ENCODE assay signal across 7 mouse cellular contexts in the genomic region with DNA sequence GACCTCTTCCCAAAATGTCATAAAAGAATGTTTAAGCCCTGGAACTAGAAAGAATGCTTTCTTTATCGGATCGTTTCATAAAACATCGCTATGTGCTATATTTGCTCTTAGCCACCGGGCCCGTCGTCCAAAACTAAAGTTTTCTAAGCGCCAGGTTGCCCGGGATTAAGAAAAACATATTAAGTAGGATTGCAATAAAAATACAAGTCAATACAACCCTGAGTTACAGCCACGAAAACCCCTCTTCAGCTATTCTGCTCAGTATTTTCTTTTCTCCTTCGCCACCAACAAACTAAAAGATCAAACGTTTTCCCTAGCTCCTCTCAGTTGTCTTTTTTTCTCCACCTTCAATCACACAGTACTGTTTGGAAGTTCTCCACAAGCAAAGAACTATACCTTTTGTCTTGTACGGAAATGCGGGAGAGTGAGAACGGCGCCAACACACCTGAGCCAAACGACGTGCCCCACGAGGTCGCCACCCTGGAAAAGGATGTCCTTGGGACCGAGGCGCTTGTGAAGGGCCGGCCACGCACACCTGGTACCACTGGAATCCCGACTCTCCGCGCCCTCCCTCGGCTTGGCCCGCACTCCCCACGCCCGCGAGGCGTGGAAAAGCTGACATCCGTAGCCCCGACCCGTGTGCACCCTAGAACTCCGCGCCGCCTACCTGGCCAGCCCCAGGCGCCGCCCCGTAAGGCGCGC. TPM values are rescaled to one million over a fixed set of nuclear protein-coding genes. Genes with fewer than 3 reads are reported as not detected.
A peak's percentile ranks its signal among the peaks of the same experiment; 100 is the strongest.
DNase-seq lines count a peak whose midpoint lies in the region; ATAC-seq lines count a peak whose summit lies in the region.

No protein-coding gene starts in this region.

- DNase-seq in ES-CJ7 (ENCODE audit: low read depth, low spot score) = peak; percentile 44
- DNase-seq in ZHBTc4 (ENCODE audit: low read depth, low spot score) = peak; percentile 51
- DNase-seq in limb, embryonic 10.5 days (ENCODE audit: low spot score) = no peak
- DNase-seq in midbrain, embryonic 14.5 days = peak; percentile 21
- no peak for DNase-seq in left cerebral cortex, adult 8-10 months (ENCODE audit: low spot score in 2 of 2)
- no peak for DNase-seq in layer of hippocampus, adult 9-11 months

- H3K27me3 ChIP-seq in heart, embryonic 16.5 days (ENCODE audit: control insufficient read depth, insufficient read depth, low read length) = peaks cover 34% of the 10 kb centered on the region
- H3K27me3 ChIP-seq in limb, embryonic 10.5 days (ENCODE audit: low read depth, poor library complexity, severe bottlenecking) = peaks cover 97% of the 10 kb centered on the region
- peaks cover 71% of the 10 kb centered on the region for H3K27me3 ChIP-seq in midbrain, embryonic 14.5 days (ENCODE audit: control insufficient read depth, insufficient read depth, low read length)

- H3K36me3 ChIP-seq in heart, embryonic 16.5 days (ENCODE audit: control insufficient read depth, insufficient read depth) = no peaks in the 10 kb centered on the region
- no peaks in the 10 kb centered on the region for H3K36me3 ChIP-seq in limb, embryonic 10.5 days
- no peaks in the 10 kb centered on the region for H3K36me3 ChIP-seq in midbrain, embryonic 14.5 days (ENCODE audit: control insufficient read depth, insufficient read depth, low read length)

- H3K4me3 ChIP-seq in heart, embryonic 16.5 days (ENCODE audit: low read length) = peak overlapping the region; percentile 70
- peak overlapping the region; percentile 73 for H3K4me3 ChIP-seq in limb, embryonic 10.5 days
- H3K4me3 ChIP-seq in midbrain, embryonic 14.5 days (replicated peaks; ENCODE audit: low read depth, low read length) = peak overlapping the region; percentile 52

- H3K27ac ChIP-seq in heart, embryonic 16.5 days (ENCODE audit: low read length) = no peak overlapping the region
- H3K27ac ChIP-seq in limb, embryonic 10.5 days = peak overlapping the region; percentile 79
- no peak overlapping the region for H3K27ac ChIP-seq in midbrain, embryonic 14.5 days (replicated peaks; ENCODE audit: low read depth, low read length)

- peak overlapping the region; percentile 82 for H3K4me2 ChIP-seq in heart, embryonic 16.5 days (ENCODE audit: low read depth, low read length)
- H3K4me2 ChIP-seq in midbrain, embryonic 14.5 days (ENCODE audit: low read length) = peak overlapping the region; percentile 97

- WGBS in heart, embryonic 16.5 days = 2% methylated on average over 43 of the region's 43 CpGs
- under 1% methylated on average over 43 of the region's 43 CpGs for WGBS in limb, embryonic 10.5 days
- under 1% methylated on average over 43 of the region's 43 CpGs for WGBS in midbrain, embryonic 14.5 days

- peak overlapping the region; percentile 67 for H3K9ac ChIP-seq in heart, embryonic 16.5 days (ENCODE audit: low read length)
- no peak overlapping the region for H3K9ac ChIP-seq in midbrain, embryonic 14.5 days (replicated peaks; ENCODE audit: low read length)

- 0 out of 2 replicates have a peak, but pooled peaks have one; percentile 24 for ATAC-seq in heart, embryonic 16.5 days (replicated peaks; ENCODE audit: extremely low read depth, insufficient read depth, low FRiP score)
- ATAC-seq in midbrain, embryonic 14.5 days (ENCODE audit: low FRiP score, low TSS enrichment) = peak; percentile 35; the same call in 1 of the 2 replicates

- no peaks in the 10 kb centered on the region for H3K9me3 ChIP-seq in heart, embryonic 16.5 days (replicated peaks; ENCODE audit: control insufficient read depth, low read length)
- H3K9me3 ChIP-seq in limb, embryonic 10.5 days (replicated peaks) = no peaks in the 10 kb centered on the region
- no peaks in the 10 kb centered on the region for H3K9me3 ChIP-seq in midbrain, embryonic 14.5 days (ENCODE audit: control insufficient read depth, low read length)

- H3K4me1 ChIP-seq in heart, embryonic 16.5 days (ENCODE audit: control insufficient read depth, insufficient read depth, low read length) = peaks cover 6% of the 10 kb centered on the region
- peaks cover 32% of the 10 kb centered on the region for H3K4me1 ChIP-seq in limb, embryonic 10.5 days
- peaks cover 19% of the 10 kb centered on the region for H3K4me1 ChIP-seq in midbrain, embryonic 14.5 days (ENCODE audit: control insufficient read depth, insufficient read depth, low read length)

RNA-seq across cellular contexts. Expression of a gene that starts 34.0 kb away (rescaled TPM):
- polyA plus RNA-seq in heart, embryonic 16.5 days (2015; fragmentation: Nextera tagmentation; extraction: Ambion mirVana) = 7.3 and 8.0 TPM in 2 replicates
- 16.0 and 18.7 TPM in 2 replicates for polyA plus RNA-seq in limb, embryonic 10.5 days (2016; fragmentation: Nextera tagmentation; extraction: Ambion mirVana)
- 53.2 and 53.9 TPM in 2 replicates for polyA plus RNA-seq in midbrain, embryonic 14.5 days (2014; fragmentation: Nextera tagmentation; extraction: Ambion mirVana)
- 10 to 100 TPM; 76.9 to 96.7 (median 84.0) TPM for total RNA-seq in left cerebral cortex, adult 8-10 months (2022)

Comparison
In these comparisons a context has a peak if more than half of its experiments do, and no peak if none do; other contexts are left out.
1. DNase-seq: peak in ES-CJ7 (single experiment), ZHBTc4 (single experiment) and midbrain, embryonic 14.5 days (single experiment); none in limb, embryonic 10.5 days (single experiment), left cerebral cortex, adult 8-10 months (0 of 2) and layer of hippocampus, adult 9-11 months (single experiment).
2. Peak in every context shown above with its lines, with median percentiles within 50 percentile points of each other: H3K4me3 ChIP-seq.